Mouse (Mus musculus) liver, adult (tissue): ENCODE results near the gene Atp1a4.

Experiments
- GATA4 ChIP-seq: IDR thresholded peaks from 2 replicates; pipeline ENCODE4 v1.6.1; 2014; ENCODE audit warnings: mild to moderate bottlenecking, low read length; ENCODE audit not compliant: insufficient replicate concordance

The Atp1a4 gene

DNA sequence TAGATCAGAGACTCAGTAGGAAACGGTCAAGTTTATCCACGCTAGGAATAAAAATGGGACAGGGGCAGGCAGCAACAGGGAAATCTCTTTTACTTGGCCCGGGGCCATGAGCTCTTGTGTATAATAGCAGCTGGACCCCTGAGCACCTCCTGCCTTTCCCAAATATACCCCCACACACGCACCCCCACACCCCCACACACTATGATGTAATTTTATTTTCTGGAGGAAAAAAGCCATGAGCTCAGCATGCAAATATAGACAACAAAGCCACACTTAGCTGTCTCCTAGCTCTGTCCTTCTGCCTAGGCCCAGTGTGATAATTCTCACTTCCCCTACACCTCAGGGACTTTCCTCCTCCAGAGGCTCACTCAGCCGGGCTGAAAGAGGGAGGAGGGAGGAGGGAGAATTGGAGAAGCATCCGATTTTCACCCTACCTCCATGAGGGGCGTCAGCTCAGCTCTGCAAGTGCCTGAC lies 51.1 kb downstream of the Atp1a4 start:
- TF ChIP-seq GATA4 = no peak

DNA sequence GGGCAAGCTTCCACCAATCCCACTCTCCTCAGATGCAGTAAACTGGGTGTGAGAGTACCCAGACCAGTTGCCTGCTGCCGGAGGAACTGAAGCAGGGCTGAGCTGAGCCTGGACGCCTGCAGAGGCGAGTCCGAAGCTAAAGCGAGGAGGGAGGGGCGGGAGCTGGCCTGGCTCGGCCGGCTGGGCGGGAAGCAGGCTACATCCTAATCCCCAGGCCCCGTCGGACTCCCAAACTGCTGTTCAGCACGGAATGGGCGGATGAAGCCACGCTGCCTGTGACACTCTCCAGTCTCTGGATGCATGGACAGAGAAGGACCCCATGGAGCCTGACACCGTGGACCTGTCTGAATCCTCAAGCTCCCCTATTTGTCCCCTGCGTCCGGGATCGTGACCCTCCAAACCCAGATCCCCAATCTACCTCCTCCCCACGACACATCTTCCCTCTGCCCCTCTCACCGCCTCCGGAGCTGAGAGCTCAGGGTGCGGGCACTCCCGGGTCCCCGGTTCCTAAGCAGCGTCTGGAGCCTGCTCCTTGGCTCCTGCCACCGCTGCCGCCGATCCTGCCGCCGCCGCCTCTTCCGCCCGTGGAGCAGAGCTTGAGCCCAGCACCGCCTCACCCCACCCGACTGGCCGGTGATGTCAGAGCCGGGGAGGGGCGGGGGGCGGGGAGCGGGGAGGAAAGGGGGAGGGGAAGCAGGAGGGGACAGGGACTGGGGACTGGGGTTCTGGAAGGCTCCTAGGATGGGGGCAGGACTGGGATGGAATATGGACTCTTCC lies 51.9 kb downstream of the Atp1a4 start, which contains the start of gene Pea15a:
TSS of gene Pea15a (minus strand) at position 664 of the 777 bp plus-strand sequence.
- no peak; the same call in 1 of the 2 replicates for TF ChIP-seq GATA4

DNA sequence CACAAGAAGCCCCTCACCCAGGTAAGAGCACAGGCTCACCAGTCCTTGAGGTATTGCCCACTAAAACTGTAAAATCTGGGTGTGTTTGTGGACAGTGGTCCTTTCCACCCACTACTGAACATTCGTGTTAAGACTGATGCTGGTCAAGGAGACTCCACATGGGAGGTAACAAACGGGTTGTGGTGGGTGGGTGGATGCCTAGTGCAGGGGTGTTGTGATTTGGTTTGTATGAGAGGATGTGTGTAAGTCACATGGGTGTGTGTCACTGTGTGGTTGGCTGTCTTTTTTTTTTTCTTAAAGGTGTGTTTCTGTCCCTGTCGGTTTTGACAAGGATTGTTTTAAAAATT lies 52.5 kb downstream of the Atp1a4 start:
- TF ChIP-seq GATA4 = no peak

DNA sequence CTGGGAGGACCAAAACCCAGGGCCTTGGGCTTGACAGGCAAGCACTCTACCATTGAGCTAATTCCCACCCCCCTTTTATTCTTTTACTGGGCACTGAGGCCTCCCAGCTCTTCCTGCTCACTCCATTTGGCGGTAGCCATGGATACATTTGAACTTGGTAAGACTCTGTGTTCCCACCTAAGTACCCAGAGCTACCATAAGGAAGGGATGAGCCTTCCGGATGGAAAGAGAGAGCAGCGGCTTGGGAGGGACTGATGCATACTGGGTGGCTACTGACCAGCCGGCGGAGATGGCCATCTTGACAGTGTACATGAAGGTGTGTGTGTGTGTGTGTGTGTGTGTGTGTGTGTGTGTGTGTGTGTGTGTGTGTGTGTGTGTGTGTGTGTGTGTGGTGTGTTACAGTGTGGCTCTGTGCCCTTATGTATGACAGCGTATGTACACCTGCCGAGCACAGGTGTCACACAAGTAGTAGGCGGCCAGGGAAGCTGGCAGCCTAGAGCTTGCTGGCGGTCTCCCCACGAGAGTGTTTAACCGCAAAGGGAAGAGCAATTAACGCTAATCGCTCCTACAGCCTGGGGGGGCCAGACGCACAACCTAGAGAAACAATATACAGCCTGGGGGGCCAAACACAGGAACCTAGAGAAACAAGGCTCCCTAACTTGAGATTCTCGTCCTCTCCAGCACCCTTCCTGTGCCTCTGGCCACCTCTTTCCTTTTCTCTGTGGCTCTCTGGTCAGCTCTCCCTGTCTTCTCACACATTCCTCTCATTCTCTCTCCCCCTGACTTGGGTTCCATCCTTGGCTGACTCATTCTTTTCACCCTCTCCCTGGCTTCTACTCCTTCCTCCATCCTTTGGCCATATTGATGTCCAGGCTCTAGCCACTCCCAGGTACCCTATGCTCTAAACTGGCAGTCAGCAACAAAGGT lies 53.1 kb downstream of the Atp1a4 start:
- TF ChIP-seq GATA4 = no peak

DNA sequence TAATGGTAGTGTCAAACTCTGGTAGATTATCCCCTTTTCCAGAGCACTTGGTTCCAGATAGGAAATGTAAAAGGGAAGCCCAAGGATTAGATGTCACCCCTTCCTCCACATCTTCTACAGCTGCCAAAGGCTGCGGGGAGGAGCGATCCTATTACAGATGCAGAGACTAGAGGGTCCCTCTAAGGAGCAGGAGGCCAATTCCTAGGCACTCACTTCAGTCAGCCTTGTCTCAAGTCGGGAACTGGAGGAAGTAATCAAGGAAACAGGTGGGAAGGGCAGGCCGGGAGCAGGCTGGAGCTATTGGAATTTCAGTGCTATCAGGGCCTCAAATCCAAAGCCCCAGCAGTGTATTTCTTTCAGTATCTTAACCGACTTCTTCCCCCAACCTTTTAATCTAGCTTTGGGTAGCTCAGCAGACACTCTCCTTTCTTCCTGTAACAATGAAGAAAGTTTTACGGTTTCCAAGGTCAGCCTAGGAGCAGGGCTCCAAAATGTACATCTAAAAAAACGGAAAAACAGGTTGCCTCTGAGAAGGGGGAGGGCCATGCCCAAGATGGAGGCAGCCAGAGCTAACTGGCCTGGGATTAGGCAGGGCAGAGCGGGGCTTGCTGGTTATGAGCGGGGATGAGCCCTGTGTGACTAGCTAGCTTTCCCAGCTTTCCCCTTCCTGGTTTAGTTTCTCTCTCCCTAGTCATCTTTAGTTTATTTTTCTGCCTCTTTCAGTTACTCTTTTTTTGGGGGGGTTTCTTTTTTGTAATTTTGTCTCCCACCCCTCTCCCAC lies 54.0 kb downstream of the Atp1a4 start:
- no peak for TF ChIP-seq GATA4

DNA sequence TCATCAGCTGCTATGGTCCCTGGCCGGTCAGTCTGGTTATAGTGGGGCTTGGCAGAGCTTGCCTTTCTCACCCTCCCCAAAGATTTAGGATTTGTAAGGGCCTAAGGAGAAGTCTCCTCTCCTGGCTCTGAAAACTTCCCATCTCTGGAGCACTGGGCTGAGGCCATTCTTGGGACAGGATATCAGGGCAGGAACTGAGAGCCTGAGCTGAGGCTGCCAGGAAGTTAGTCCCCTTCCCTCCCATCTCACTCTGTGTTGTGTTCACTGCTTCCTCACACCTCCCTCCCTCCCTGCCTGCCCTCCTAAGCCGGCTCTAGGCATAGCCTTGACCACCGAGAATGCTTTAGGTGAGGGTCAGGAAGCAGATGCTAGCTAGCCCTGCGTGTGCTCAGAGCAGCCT lies 54.6 kb downstream of the Atp1a4 start:
- peak; percentile 22; the same call in 1 of the 2 replicates for TF ChIP-seq GATA4

DNA sequence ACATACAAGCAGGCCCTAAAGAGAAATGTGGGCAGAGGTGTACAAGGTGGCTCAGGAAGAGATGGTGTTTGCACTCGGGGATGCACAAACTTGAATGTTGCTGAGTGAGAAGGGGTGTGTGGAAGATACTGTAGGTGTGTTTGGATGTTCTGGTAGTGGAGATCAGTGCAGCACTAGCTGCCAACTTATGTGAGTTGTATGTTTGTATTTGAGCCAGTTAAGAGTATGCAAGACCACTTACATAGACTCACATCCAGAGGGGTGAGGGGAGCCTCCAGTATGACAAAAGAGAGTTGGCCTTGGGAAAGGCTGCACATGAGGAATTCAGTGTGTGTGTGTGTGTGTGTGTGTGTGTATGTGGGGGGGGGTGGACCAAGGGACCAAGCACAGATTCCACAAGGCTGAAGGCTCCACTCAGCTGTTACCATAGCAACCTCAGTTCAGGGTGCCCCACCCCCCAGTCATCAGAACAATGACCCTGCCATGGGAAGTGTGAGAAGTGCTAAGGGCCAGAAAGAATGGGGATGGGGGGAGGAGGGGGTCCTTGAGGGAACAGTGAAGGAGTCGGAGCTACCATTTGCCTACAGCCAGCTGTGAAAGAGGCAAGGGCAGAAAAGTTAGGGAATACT lies 55.2 kb downstream of the Atp1a4 start:
- no peak for TF ChIP-seq GATA4

DNA sequence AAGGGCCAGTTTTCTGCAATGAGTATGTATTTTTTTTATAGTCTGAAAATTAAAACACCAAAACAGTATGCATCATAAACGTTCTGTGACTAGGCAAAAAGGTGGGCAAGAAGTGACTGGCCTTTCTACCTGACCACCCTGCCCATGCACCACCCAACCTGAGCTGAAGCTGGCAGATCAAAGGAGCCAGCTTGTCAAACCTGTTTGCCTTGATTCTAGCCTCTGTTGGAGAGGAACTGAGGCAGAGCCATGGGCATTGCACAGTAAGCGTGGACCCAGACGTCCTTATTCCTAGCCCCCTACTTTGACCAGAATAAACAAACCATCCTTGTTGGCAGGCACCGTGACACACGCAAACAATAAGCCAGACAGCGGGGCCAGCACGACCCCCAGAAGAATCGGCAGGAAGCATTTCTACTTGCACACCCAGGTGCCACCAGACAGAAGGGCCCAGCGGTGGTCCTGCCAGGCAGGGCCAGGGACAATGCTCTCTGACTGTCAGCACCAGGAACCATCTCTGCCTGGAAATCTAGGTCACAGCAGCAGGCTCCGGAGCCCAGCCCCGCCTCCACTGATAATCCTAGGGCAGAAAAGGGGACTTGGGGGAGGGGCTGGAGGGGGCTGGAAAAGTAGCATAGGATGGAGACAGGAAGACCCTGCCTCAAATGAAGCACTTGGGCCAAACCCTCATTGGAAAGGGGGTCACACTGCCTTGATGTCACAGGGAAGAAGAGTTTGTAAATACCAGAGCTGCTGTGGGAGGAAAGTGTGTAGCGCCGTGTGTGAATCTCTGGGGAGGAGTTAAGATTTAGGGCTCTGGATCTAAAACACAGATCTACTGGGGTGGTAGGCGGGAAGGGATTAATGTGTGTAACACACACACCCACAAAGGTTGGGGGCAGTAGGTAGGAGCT lies 56.0 kb downstream of the Atp1a4 start:
- TF ChIP-seq GATA4 = no peak

DNA sequence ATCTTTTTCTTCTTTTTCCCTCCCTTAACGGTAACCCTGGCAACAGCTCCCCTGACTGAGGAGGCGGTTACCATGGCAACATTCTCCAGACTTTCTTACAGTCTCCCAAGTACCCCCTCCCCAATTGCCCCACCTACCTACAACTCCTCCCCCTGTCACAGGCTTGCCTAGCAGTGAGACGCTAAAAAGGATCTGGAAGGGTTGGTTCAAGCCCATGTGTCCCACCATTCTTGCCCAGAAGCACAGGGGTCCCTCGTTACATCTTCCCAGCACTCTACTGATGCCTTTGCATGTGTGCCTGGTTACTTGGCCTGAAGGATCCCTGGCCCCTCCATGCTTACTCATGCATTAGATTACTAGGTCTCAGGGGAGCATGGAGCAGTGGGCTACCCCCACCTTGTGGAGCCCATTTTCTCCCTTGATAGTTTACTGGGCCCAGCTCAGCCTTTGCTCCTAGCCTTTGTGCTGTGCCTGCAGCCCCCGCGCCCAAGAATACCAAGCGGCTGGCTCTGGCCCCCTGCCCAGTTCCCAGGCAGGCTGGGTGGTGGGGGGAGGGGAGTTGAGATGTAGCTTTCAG lies 57.3 kb downstream of the Atp1a4 start:
- no peak for TF ChIP-seq GATA4

DNA sequence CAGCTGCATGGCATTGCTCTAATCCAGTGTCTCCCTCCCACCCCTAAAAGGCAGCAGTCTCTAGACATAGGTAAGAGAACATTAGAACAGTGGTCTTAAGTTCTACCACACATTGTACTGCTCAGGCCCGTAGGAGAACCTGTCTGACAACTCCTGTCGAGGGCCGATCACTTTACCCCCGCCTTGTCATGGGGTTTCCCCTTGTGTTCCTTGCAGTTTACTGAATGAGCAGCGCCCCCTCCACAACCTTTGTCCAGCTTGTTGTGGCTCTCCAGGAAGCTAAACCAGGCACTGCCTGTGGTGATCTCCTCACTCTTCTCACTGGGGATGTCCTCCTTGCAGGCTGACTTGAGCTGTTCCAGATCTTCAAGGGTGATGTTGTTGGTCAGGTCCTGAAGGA lies 58.1 kb downstream of the Atp1a4 start:
- no peak for TF ChIP-seq GATA4

DNA sequence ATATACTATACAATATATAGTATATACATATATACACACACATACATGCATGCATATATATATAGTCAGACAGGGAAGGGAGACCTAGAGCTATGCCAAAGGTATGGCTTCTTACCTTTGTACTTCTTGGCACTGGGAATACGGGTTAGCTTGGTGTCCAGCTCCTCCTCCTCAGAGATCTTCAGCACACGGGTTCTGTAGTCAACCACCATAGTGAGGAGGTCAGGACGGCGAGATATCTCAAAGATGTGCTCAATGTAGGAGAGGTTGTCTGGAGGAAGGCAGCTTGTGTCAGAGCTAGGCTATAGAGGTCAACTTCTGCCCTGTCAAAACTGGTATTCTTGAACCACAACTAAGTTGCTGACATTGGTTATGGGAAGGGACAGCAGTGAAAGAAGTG lies 59.2 kb downstream of the Atp1a4 start:
- no peak for TF ChIP-seq GATA4

DNA sequence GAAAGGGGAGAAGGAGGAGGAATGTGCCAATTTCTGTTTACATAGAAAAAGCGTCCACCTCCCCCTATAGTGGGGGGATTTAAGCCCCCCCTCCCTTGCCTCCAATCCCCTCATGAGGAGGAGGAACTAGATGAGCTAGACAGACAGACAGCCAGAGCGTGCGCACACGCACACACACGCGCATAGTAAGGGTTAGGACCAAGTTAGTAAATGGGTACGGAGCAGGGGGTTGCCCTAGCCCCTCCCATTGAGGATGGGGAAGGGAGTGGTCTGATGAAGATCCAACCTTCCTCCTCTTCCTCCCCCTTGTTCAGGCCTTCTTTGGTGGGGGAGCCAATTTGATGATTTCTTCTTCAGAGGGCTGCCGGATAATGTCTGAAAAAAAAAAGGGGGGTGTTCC lies 59.9 kb downstream of the Atp1a4 start:
- TF ChIP-seq GATA4 = no peak

DNA sequence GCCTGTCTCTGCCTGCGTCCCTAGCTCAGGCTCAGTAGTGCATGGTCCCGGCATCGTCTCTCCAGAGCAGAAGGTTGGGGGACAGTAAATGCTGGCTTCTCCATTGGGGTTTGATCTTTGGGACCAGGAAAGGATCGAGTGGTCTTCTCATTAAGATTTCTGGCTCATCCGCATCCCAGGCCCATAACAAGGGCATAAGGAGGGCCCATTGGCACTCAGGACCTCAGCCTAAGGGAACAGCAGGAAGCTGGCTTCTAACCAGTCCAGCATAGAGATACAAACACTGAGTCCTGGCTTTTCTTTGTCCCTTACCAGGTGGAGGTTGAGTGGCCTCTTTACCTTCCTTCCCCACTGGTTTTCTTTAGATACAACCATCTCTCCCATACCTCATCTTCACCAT lies 60.4 kb downstream of the Atp1a4 start:
- TF ChIP-seq GATA4 = no peak
